Mouse (Mus musculus) midbrain, postnatal 0 days (tissue): Measurements from ENCODE around the gene Macf1. TPM values are rescaled to one million over a fixed set of nuclear protein-coding genes. Genes with fewer than 3 reads are reported as not detected.

Source experiments
- ATAC-seq: fragments of 200-750 bp; cut with Nextera tagmentation; 2 replicates; pipeline ENCODE4 v1.8.0; 2017; ENCODE audit warnings: moderate number of reproducible peaks, mild to moderate bottlenecking, moderate TSS enrichment, moderate library complexity; ENCODE audit not compliant: low FRiP score
- DNase-seq: peaks from one replicate; pipeline ENCODE4 v3.0.0-alpha.2; 2015; ENCODE audit warnings: low spot score
- H3K27ac ChIP-seq: fragments of 300-500 bp; sonication (generic); 2 replicates; pipeline ENCODE4 v1.5.1; 2014; ENCODE audit warnings: low read depth, mild to moderate bottlenecking, low read length, mixed read lengths
- H3K27me3 ChIP-seq: fragments of 300-500 bp; sonication (generic); 2 replicates; pipeline ENCODE4 v1.6.1; 2014; ENCODE audit warnings: low read length, control low read depth, mixed read lengths; ENCODE audit not compliant: insufficient read depth
- H3K36me3 ChIP-seq: fragments of 300-500 bp; sonication (generic); 2 replicates; pipeline ENCODE4 v1.6.1; 2014; ENCODE audit warnings: low read length, control low read depth, mixed read lengths; ENCODE audit not compliant: insufficient read depth
- H3K4me1 ChIP-seq: fragments of 300-500 bp; sonication (generic); 2 replicates; pipeline ENCODE4 v1.6.1; 2014; ENCODE audit warnings: mild to moderate bottlenecking, control low read depth, antibody characterized with exemption, low read length, mixed read lengths; ENCODE audit not compliant: insufficient read depth
- H3K4me2 ChIP-seq: fragments of 300-500 bp; sonication (generic); 2 replicates; pipeline ENCODE4 v1.6.1; 2014; ENCODE audit warnings: low read depth, mild to moderate bottlenecking, low read length, mixed read lengths; ENCODE audit not compliant: poor library complexity, severe bottlenecking
- H3K4me3 ChIP-seq: fragments of 300-500 bp; sonication (generic); 2 replicates; pipeline ENCODE4 v1.5.1; 2014; ENCODE audit warnings: low read depth, mild to moderate bottlenecking, low read length, moderate library complexity
- H3K9ac ChIP-seq: fragments of 300-500 bp; sonication (generic); replicated peaks from 2 replicates; pipeline ENCODE4 v1.6.1; 2014; ENCODE audit warnings: mild to moderate bottlenecking, low read length, moderate library complexity, mixed read lengths; ENCODE audit not compliant: poor library complexity, severe bottlenecking
- H3K9me3 ChIP-seq: fragments of 300-500 bp; sonication (generic); 2 replicates; pipeline ENCODE4 v1.6.1; 2016; ENCODE audit warnings: low read length, control low read depth
- CTCF ChIP-seq: IDR thresholded peaks from 2 replicates; pipeline ENCODE4 v1.5.1; 2016; ENCODE audit warnings: antibody characterized with exemption, mild to moderate bottlenecking
- WGBS: fragments of 180-500 bp; shearing (Covaris S2); extraction: QIAGEN DNeasy Blood & Tissue Kit; methylation state at CpG from one replicate; pipeline ENCODE4 v1.1.7; 2014; 5-methylcytosine and 5-hydroxymethylcytosine counted together
- polyA plus RNA-seq: library from polyadenylated mRNA; unstranded; fragments of >200 nt; fragmentation: Nextera tagmentation; extraction: Ambion mirVana; gene quantifications from 2 replicates; pipeline ENCODE4 v1.2.1, GENCODE M21; 2015
- total RNA-seq: library from RNA; depleted of rRNA; stranded (reverse); fragments of >200 nt; gene quantifications from 2 replicates; pipeline ENCODE4 v1.2.3, GENCODE M21; 2014

The Macf1 gene
- total and polyA plus RNA-seq, 2 experiments from 2014 or later = 73.3 to 338 TPM

DNA sequence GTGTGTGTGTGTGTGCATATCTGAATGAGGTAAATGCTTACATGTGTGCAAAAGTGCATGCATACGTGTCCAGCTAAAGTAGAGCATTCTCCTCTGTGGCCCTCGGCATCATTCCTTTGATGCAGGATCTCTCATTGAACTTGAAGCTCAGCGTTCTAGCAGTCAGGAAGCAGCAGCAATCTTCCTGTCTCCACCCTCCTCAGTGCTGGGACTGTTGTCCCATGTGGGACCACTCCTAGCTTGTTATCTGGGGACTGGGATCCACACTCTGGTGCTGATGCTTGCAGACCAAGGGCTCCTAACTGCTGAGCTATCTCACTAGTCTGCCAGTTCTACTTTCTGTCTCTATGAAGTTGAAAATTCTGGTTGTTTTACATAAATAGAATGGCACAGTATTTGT lies 52.5 kb downstream of the Macf1 start:
- Histone ChIP-seq H3K27ac (no peak overlapping the region), H3K9ac (no peak overlapping the region), H3K9me3 (no peaks in the 10 kb centered on the region), H3K27me3 (no peaks in the 10 kb centered on the region), H3K4me3 (no peak overlapping the region), H3K36me3 (0 out of 2 replicates have a peak, but pooled peaks cover 2% of the 10 kb centered on the region), H3K4me2 (no peak overlapping the region), H3K4me1 (no peaks in the 10 kb centered on the region)
- DNase-seq = no peak
- WGBS = 79% methylated on average over 3 of the region's 3 CpGs
- TF ChIP-seq CTCF = no peak
- ATAC-seq = no peak

DNA sequence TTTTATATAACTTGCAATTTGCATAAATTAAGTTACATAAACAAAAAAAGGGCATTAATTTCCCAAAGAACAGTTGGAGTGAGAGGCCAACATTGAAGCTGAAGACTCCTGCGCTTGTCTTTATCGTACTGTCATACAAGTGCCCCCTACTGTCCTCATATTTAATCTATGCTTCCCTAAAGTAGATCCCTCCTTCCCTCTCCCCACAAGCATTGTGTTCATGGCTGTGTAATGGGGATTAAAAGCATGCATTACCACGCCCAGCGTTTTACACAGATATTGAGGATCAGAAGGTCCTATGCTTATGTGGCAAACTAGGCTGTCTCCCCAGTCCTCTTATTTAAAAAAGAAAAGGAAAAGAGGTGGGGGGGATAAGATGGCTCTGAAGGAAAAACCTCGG lies 56.5 kb downstream of the Macf1 start:
- 0 out of 2 replicates have a peak, but pooled peaks cover 2% of the 10 kb centered on the region for H3K36me3 ChIP-seq
- H3K9me3 ChIP-seq = no peaks in the 10 kb centered on the region
- ATAC-seq = no peak
- H3K4me3 ChIP-seq = no peak overlapping the region
- H3K27ac ChIP-seq = no peak overlapping the region
- peak; percentile 39 for TF ChIP-seq CTCF
- peaks cover 5% of the 10 kb centered on the region for H3K4me1 ChIP-seq
- no peaks in the 10 kb centered on the region for H3K27me3 ChIP-seq
- no peak for DNase-seq
- H3K4me2 ChIP-seq = no peak overlapping the region
- H3K9ac ChIP-seq = no peak overlapping the region
- WGBS = 29% methylated on average over 5 of the region's 5 CpGs

DNA sequence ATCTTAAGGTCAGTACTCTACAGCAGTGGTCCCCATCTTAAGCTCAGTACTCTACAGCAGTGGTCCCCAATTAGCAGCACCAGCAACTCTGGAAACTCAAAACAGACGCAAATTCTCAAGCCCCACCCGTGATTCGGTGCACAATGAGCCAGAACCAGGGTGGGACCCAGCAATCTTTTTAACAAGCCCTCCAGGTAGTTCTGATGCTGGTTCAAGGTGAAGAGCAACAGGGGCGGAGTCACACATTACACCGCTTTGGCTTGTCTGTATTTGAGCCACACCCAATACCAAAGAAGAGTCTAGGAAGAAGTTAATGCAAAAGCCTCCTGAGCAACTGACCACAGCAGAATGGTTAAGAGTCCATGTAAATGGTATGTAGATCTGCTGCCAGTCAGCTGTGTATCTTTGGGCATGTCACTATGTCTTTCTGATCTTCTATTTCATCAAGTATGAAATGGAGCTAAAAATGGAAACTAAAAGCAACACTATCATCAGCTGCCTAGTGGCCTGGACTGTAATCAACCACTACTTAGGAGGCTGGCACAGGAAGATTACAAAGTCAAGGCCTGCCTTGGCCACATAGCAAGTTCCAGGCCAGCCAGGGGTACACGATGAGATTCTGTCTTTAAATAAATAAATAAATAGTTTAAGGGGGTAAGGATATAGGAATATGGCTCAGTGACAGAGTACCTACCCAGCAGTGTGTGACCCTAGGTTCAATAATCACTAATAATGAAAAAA lies 58.7 kb downstream of the Macf1 start:
- no peaks in the 10 kb centered on the region for H3K9me3 ChIP-seq
- H3K27ac ChIP-seq = no peak overlapping the region
- peaks cover 5% of the 10 kb centered on the region for H3K4me1 ChIP-seq
- H3K4me3 ChIP-seq = no peak overlapping the region
- DNase-seq = no peak
- no peaks in the 10 kb centered on the region for H3K27me3 ChIP-seq
- H3K9ac ChIP-seq = no peak overlapping the region
- 0 out of 2 replicates have a peak, but pooled peaks cover 2% of the 10 kb centered on the region for H3K36me3 ChIP-seq
- no peak overlapping the region for H3K4me2 ChIP-seq
- no peak for ATAC-seq
- WGBS = 79% methylated on average over 6 of the region's 6 CpGs
- TF ChIP-seq CTCF = no peak

DNA sequence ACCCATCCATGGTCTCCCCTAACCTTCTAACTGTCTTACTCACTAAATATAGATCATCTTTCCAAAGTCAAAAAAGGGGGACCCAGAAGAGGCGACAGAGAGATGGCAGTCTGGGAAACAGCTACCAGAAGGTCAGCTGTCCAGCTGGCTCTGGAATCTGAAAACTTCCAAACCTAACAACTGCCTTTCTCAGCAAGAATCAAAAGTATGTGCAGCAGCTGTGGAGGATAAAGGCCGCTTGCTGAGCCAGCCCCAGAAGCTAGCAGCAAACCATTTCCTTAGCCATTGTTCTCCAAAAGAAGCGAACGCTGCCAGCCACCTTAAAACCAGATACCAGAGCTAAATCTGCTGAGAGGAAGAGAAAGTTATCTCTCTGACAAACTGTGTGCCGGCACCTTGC lies 59.7 kb downstream of the Macf1 start:
- DNase-seq = no peak
- WGBS = 7% methylated on average over 5 of the region's 5 CpGs
- TF ChIP-seq CTCF = no peak
- H3K27ac ChIP-seq = no peak overlapping the region
- ATAC-seq = no peak
- H3K4me3 ChIP-seq = no peak overlapping the region
- H3K4me2 ChIP-seq = no peak overlapping the region
- 0 out of 2 replicates have a peak, but pooled peaks cover 2% of the 10 kb centered on the region for H3K36me3 ChIP-seq
- H3K4me1 ChIP-seq = peaks cover 5% of the 10 kb centered on the region
- no peak overlapping the region for H3K9ac ChIP-seq
- H3K27me3 ChIP-seq = no peaks in the 10 kb centered on the region
- no peaks in the 10 kb centered on the region for H3K9me3 ChIP-seq

DNA sequence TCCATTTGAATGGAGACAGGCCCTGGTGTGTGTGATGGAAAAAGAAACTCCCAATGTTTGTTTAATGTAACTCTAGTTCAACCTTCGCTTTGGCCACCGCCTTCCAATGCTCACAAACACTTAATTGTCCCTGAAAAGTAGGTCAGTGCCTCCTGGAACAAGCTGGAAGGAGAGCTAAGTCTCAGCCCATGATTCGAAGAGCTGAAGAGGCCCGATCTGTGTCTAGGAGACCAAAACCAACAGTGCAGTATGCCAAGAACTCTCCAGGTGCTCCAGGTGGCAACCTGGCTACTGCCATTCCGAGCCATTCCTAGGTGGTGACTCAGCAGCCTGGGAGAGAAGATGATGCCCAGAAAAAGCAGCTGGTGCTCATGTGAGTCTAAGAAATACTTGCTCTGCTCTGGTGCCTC lies 60.4 kb downstream of the Macf1 start:
- WGBS = 78% methylated on average over 5 of the region's 5 CpGs
- DNase-seq = no peak

DNA sequence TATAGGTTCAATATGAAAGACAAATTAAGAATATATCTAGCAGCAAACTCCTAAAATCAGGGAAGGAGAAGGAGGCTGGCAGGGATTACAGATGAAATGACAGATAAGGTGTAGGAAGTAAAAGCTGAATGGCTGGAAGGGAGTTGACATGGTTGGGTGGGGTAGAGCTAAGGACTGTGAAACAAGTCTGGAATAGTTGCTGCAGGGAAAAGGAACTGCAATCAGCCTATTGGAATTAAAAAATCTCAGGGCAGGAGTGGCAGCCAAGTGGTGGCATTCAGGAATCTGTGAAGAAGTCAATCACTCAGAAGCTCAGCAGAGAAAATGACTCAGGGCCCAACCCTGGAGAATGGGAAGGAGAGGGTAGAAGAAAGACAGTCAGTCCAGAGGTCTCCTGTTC lies 62.4 kb downstream of the Macf1 start:
- no peak overlapping the region for H3K9ac ChIP-seq
- H3K4me1 ChIP-seq = peaks cover 5% of the 10 kb centered on the region
- H3K27ac ChIP-seq = no peak overlapping the region
- no peaks in the 10 kb centered on the region for H3K27me3 ChIP-seq
- no peak for ATAC-seq
- no peak for TF ChIP-seq CTCF
- no peaks in the 10 kb centered on the region for H3K9me3 ChIP-seq
- H3K36me3 ChIP-seq = no peaks in the 10 kb centered on the region
- DNase-seq = no peak
- H3K4me3 ChIP-seq = no peak overlapping the region
- no peak overlapping the region for H3K4me2 ChIP-seq

More for the DNA sequence above, 60.4 kb downstream of the Macf1 start:
- Histone ChIP-seq H3K9ac (no peak overlapping the region), H3K4me1 (peaks cover 5% of the 10 kb centered on the region), H3K9me3 (no peaks in the 10 kb centered on the region), H3K4me3 (no peak overlapping the region), H3K4me2 (no peak overlapping the region), H3K36me3 (no peaks in the 10 kb centered on the region), H3K27me3 (no peaks in the 10 kb centered on the region), H3K27ac (0 out of 2 replicates have a peak overlapping the region, but pooled peaks have one; percentile 6)
- TF ChIP-seq CTCF = no peak
- ATAC-seq = no peak
